11 mouse cellular contexts compared by ENCODE assay signal in genomic region chr13:54926654-54927053, GRCm38 (mm10). TPM values are rescaled to one million over a fixed set of nuclear protein-coding genes. Genes with fewer than 3 reads are reported as not detected.
DNase-seq lines count a peak whose midpoint lies in the region; ATAC-seq and TF ChIP-seq lines count a peak whose summit lies in the region.
"Had no signal": no experiment of that assay in that cellular context is flagged by ENCODE, and none has a peak within 500 bp of the region (broad histone marks: within the 10 kb centered on the region; RNA-seq: fewer than 3 reads in every experiment).

No protein-coding gene starts in this region.

- ATAC-seq in hindbrain, embryonic 16.5 days = no peak
- ATAC-seq: midbrain, embryonic 13.5 days had no signal

- H3K27ac ChIP-seq in gastrocnemius, adult 2 months = no peak overlapping the region
- no peak overlapping the region for H3K27ac ChIP-seq in left cerebral cortex, adult 2 months
- no peak overlapping the region for H3K27ac ChIP-seq in hindbrain, embryonic 16.5 days (ENCODE audit: low read depth, low read length)
- H3K27ac ChIP-seq: limb, embryonic 15.5 days; midbrain, embryonic 13.5 days had no signal

- no peak overlapping the region for H3K4me3 ChIP-seq in gastrocnemius, adult 2 months
- H3K4me3 ChIP-seq in left cerebral cortex, adult 2 months = no peak overlapping the region
- H3K4me3 ChIP-seq in hindbrain, embryonic 16.5 days (ENCODE audit: low read length) = no peak overlapping the region
- H3K4me3 ChIP-seq: limb, embryonic 15.5 days; midbrain, embryonic 13.5 days had no signal

- H3K27me3 ChIP-seq in hindbrain, embryonic 16.5 days (replicated peaks; ENCODE audit: control insufficient read depth, insufficient read depth, low read length) = no peaks in the 10 kb centered on the region
- H3K27me3 ChIP-seq: limb, embryonic 15.5 days; midbrain, embryonic 13.5 days had no signal

- intact Hi-C loops in gastrocnemius, adult 2 months (cut with DNase I) = no loop called here
- intact Hi-C loops in gastrocnemius, postnatal 36 days (cut with DNase I) = no loop called here
- intact Hi-C loops in left cerebral cortex, adult 2 months (cut with DNase I) = loop anchor here (10.0 kb wide), 1 partner anchor 238 kb away; no protein-coding TSS in a partner anchor

- no peak overlapping the region for H3K9ac ChIP-seq in hindbrain, embryonic 16.5 days (ENCODE audit: low read depth, low read length)
- H3K9ac ChIP-seq: limb, embryonic 15.5 days; midbrain, embryonic 13.5 days had no signal

- WGBS in hindbrain, embryonic 16.5 days = 54% methylated on average over 4 of the region's 4 CpGs

- H3K9me3 ChIP-seq in hindbrain, embryonic 16.5 days (ENCODE audit: control insufficient read depth, low read length) = no peaks in the 10 kb centered on the region
- H3K9me3 ChIP-seq: limb, embryonic 15.5 days; midbrain, embryonic 13.5 days had no signal

- peak; percentile 3; the same call in 1 of the 2 replicates for TF ChIP-seq CTCF in gastrocnemius, adult 2 months (IDR thresholded peaks at IDR 0.05)
- TF ChIP-seq CTCF in left cerebral cortex, adult 2 months (IDR thresholded peaks at IDR 0.05) = peak; percentile 42

- no peak for DNase-seq in gastrocnemius, adult 2 months
- no peak for DNase-seq in gastrocnemius, postnatal 36 days
- no peak for DNase-seq in left cerebral cortex, adult 2 months (ENCODE audit: extremely low spot score in 1 of 2, low spot score in 2 of 2)
- no peak for DNase-seq in left cerebral cortex, adult 11 months (ENCODE audit: low spot score)
- DNase-seq in cerebellum, adult 11 months = peak; percentile 73
- DNase-seq in lung, postnatal 14 days = peak; percentile 16
- no peak for DNase-seq in frontal cortex, postnatal 10 days (ENCODE audit: low spot score in 2 of 2)
- DNase-seq: retina, postnatal 1 day had no signal

- no peak overlapping the region for H3K4me2 ChIP-seq in hindbrain, embryonic 16.5 days (ENCODE audit: low read length)
- H3K4me2 ChIP-seq: limb, embryonic 15.5 days; midbrain, embryonic 13.5 days had no signal

- H3K36me3 ChIP-seq in hindbrain, embryonic 16.5 days (ENCODE audit: control insufficient read depth, insufficient read depth, low read length) = no peaks in the 10 kb centered on the region
- H3K36me3 ChIP-seq: limb, embryonic 15.5 days; midbrain, embryonic 13.5 days had no signal

- no peaks in the 10 kb centered on the region; the same call in 1 of the 2 replicates for H3K4me1 ChIP-seq in hindbrain, embryonic 16.5 days (ENCODE audit: control insufficient read depth, insufficient read depth, low read depth, low read length)
- H3K4me1 ChIP-seq: limb, embryonic 15.5 days had no signal

RNA-seq across cellular contexts. Expression of gene Unc5a, which starts 22.6 kb away (rescaled TPM):
- total RNA-seq in gastrocnemius, adult 2 months (2021) = 1 to 10 TPM; 7.5 to 7.9 TPM
- 1 to 10 TPM; 7.1 to 8.6 TPM for total RNA-seq in gastrocnemius, postnatal 36 days (2021)
- total RNA-seq in left cerebral cortex, adult 2 months (2021) = 100 to 1,000 TPM; 110 to 116 TPM
- 12.3 and 16.2 TPM in 2 replicates for polyA plus RNA-seq in hindbrain, embryonic 16.5 days (2015; fragmentation: Nextera tagmentation; extraction: Ambion mirVana)

Comparison
In these comparisons a context has a peak if more than half of its experiments do, and no peak if none do; other contexts are left out.
1. DNase-seq: peak in cerebellum, adult 11 months (single experiment) and lung, postnatal 14 days (single experiment); none in gastrocnemius, adult 2 months (single experiment), gastrocnemius, postnatal 36 days (0 of 2), left cerebral cortex, adult 2 months (0 of 2), left cerebral cortex, adult 11 months (single experiment) and frontal cortex, postnatal 10 days (0 of 2).
2. RNA of gene Unc5a, which starts 22.6 kb away (total RNA-seq): 110 to 116 TPM in left cerebral cortex, adult 2 months; 7.1 to 8.6 TPM in gastrocnemius, postnatal 36 days and 7.5 to 7.9 TPM in gastrocnemius, adult 2 months; every median in the first group is over 10 times any median in the second.